Mouse (Mus musculus): Measurements from ENCODE around the gene Ankrd11. TPM values are rescaled to one million over a fixed set of nuclear protein-coding genes. Genes with fewer than 3 reads are reported as not detected.
"Not testable (repeated sequence)": the region's sequence is repeated elsewhere in the genome, so short reads cannot be mapped to it uniquely, and the experiment has no call there.

Gene Ankrd11
- total RNA-seq (2021), result 10 to 100 TPM; 83.6 to 84.5 TPM

DNA sequence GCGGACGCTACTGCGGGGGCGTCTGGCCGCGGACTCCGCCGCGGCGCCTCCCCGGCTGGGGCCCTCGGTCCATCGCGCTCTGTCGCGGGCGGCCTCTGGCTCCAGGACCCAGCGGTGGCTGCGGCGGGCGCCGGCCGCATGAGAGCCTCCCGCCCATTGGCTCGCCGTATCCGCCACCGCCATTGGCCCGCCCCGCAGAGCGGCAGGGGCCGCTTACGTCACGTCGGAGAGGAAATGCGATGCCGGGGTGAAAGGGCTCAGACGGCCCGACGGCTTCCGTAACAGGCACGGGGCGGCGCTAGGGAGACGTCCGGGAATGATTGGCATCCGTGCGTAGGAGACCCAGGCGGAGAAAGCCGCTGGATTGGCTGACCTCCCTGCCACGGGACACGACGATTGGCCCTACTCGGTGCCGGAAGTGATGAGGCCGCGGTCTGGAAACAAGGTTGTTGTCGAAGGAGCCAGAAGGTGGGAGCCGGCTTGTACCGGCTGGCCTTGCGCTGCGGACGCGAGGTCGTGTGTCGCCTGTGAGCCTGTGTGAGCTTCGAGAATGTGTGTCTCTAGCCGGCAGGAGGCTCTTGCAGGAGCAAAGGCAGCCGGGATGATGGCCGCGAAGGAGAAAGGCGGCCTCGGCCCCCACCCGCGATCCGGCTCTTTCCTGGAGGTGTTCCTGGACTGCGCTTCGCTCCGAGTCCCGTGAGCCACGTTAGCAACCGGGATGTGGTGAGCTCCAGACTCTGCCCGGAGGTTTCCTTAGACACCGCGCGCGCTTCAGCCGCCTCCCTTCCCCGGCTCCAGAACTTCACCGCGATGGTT, at the start of gene Ankrd11:
TSS of gene Ankrd11 (minus strand) at position 120 of the 816 bp plus-strand sequence.
- peak; percentile 100 for DNase-seq
- intact Hi-C loops (cut with DNase I), result loop anchor here (1.0 to 5.0 kb wide), 3 partner anchors 22 to 136 kb away; partner anchors contain the start of gene Rpl13

DNA sequence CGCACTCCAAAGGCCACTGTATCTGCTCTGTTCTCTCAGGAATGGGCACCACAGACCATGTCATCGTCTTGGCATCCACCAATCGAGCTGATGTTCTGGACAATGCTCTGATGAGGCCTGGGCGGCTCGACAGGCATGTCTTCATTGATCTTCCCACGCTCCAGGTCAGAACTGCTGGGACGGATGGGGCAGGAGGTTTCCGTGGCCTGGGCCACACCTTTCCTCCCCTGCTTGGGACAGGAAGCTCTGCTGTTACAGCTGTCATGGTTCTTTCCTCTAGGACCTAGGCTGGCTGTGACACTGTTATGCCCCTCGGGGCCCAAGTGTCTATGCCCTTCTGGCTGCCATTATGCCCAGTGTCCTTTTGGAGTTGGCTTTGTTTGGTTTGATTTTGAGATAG, 45.2 kb upstream of the Ankrd11 start:
- no peak for DNase-seq
- intact Hi-C loops (cut with DNase I), result no loop called here

DNA sequence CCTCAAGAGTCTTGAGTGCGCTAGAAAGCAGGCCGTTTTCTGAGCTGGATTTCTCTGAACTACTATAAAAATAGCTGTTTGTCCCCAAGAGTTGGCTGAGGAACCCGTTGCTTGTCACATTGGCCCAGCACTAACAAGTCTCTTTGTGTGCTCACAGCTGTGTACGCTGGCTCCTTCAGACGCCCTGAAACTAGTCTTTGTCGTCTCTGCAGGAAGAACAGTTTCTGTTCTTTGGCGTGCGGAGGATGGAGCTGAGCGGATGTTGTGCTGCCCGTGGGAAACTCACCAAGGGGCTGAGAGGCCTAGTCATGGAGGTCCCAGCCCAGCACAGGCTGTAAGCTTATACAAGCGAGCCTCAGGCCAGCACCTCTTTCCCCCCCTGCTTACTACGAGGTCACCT, 41.5 kb upstream of the Ankrd11 start:
- DNase-seq, result no peak
- intact Hi-C loops (cut with DNase I), result no loop called here

DNA sequence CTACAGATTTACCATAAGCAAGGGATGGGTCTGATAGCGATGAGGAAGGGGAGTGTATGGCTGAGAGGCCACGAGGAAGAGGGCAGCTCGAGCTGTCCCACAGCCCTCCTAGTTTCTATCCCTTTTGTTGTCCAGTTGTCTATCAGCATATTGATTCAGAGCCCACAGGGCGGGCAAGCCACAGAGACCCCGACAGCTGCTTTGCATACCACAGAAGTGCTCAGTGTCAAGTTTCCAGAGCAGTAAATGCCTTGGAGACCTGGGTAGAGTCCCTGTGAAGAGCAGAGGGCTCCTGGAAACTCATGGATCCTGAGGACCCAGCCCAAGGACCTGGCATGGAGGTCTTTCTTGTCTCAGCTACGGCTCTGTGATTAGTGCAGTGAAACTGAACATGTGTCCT, 40.9 kb upstream of the Ankrd11 start:
- intact Hi-C loops (cut with DNase I), result no loop called here
- no peak for DNase-seq

DNA sequence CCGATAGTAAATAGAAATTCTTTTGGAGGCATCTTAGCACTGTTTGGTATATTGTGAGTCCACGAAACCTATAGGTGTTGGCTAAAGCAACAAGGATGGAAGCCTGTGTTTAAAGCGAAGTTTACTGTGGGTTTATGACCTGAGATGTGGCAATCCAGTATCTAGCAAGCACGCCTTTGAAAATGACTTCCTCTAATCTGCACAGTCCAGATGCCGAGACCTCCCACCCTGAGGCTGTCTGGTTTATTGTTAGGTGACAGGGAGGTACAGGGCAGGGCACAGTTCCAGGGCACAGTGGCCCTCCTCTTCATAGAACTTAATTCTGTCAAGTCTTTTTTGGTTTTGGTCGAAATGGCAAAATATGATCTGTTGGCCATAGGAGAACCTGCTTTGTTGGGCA, 35.1 kb upstream of the Ankrd11 start:
- DNase-seq, result no peak
- intact Hi-C loops (cut with DNase I), result no loop called here

DNA sequence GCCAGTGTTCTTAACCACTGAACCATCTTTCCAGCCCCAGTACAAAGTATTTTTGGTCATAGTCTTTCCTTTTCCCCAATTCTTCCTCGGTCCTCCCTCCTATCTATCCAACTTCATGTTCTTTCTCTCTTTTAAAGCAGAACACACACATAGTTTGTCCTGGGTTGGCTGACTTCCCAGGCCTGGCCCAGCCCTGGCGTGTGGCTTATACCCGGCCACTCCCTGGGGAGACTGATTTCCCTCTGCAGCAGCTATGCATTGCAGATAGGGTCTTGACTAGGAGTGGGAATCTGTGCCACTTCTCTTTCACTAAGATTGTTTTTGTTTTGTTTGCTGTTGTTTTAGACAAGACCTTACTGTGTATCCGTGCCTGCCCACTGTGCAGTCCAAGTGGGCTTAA, 29.1 kb upstream of the Ankrd11 start:
- intact Hi-C loops (cut with DNase I), result no loop called here
- peak; percentile 64 to 68 for DNase-seq

DNA sequence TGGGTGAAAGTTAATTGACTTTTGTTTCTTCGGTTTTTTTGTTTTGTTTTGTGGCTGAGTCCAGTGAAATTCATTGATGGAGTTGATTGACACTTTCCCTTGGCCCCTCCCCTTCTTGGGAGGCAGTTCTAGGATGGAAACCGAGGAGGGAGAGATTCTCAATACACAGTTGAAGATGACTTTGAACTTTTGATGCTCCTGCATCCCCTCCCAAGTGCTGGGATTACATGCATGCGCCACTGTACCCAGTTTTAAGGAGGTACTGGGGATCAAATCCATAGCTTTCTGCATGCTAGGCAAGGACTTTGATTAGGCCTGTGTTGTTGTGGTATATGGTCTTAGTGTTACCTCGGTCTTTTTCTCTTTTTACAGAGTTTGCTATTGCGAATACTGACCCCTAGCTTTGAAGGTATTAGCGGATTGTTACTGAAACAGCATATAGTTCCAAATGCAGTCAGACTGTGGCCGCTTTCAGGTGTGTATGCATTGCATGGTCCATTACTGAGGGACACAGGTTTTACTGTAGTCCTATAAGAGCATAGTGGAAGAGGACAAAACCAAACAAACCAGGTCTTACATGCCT, 24.1 kb upstream of the Ankrd11 start:
- intact Hi-C loops (cut with DNase I), result loop anchor here (5.0 kb wide), 1 partner anchor 229 kb away; no protein-coding TSS in a partner anchor
- DNase-seq, result no peak

DNA sequence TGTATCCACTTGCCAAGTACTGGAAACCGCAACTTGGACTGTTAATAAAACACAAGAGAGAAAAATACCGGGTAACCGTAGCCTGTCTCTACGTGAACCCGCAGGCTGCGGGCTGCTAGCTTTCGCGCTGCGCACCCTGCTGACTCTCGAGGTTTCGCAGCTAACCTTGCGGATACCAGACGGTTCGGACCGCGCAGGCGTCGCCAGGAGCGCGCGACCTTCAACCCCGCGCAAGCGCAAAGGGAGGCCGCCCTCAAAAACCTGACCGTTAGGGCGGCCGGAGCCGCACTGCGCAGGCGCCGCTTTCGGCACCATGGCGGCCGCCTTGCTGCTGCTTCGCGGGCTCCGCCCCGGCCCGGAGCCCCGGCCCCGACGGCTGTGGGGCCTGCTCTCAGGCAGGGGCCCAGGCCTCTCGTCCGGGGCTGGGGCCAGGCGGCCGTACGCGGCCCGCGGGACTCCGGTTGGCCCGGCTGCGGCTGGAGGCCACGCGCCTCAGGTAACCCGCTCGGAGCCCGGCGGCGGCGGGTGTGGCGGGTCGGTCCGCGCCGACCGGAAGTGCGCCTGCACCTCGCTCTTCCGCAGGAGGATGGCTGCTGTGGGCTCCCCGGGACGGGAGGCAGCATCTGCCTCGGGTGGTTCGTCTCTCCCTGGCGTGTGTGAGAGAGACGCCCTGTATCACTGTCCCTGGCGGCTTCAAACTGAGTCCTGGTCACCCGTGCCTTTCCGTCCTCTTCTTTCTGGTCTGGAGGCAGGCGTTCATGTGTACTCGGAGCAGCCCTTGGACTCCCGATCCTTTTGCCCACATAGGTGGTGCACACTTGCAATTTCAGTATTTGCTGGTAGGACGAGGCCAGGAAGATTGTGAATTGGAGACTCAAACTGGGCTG, 23.4 kb upstream of the Ankrd11 start:
- DNase-seq, result peak; percentile 97
- intact Hi-C loops (cut with DNase I), result loop anchor here (1.0 to 5.0 kb wide), 3 partner anchors 23 to 228 kb away; partner anchors contain the start of gene Ankrd11

DNA sequence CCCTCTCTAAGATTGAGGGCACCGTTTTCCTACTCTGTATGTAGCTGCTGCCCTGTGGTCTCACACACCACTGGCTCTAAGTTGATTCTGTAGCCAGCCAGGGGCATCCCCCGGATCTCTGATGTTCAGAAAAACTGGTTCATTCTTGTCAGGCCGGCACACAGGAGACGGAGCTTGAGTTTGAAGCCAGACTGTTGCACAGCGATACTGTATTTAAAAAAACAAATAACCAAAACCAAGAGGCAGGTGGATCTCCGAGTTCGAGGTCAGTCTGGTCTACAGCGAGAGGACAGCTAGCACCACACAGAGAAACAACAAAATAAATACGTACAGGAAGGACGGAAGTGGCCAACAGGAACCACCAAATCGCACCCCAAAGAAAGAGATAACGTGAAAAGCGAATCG, 22.7 kb upstream of the Ankrd11 start:
- DNase-seq, result no peak
- intact Hi-C loops (cut with DNase I), result loop anchor here (1.0 to 5.0 kb wide), 3 partner anchors 22 to 228 kb away; partner anchors contain the start of gene Ankrd11

DNA sequence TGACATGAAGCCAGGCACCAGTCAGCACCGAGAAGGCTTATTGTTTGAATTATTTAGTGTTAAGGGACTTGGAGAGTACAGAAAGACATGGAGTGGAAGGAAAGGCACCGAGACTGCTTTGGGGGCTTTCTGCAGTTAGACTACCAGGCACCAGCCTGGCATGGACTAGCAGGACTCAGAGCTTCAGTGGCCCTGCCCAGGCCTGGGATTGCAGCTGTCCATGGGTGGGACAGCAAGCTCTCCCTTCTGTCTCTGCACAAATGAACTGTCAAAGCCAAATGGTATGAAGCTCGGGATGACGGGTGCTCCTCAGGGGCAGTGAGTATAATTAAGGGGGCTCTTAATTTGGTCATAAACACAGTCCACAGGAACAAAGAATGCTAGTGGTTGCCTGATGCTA, 22.0 kb upstream of the Ankrd11 start:
- peak in 1 of 2 experiments; percentile 7 for DNase-seq

DNA sequence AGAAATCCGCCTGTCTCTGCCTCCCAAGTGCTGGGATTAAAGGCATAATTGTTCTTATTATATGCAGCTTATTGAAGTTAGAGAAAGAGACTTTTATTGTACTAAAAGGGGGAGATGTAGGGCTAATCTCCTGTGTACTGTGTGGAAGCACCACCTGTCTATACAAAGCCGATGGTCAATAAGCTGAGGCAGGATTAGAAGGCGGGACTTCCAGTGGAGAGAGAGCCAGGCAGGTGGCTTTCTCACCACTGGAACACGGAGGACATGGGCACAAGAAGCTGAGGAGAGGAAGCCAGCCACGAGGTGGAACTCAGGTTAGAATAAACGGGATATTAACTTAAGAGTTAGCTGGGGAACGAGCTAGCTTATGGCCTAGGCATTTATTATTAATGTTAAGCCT, 20.6 kb upstream of the Ankrd11 start, which contains the start of gene Spg7:
TSS of gene Spg7 (plus strand) at position 222 of the 400 bp plus-strand sequence.
- intact Hi-C loops (cut with DNase I), result no loop called here
- DNase-seq, result no peak

More for the DNA sequence above, 22.0 kb upstream of the Ankrd11 start:
- intact Hi-C loops (cut with DNase I), result loop anchor here (2.0 kb wide), 1 partner anchor 21 kb away; the partner anchor contains the start of gene Ankrd11

DNA sequence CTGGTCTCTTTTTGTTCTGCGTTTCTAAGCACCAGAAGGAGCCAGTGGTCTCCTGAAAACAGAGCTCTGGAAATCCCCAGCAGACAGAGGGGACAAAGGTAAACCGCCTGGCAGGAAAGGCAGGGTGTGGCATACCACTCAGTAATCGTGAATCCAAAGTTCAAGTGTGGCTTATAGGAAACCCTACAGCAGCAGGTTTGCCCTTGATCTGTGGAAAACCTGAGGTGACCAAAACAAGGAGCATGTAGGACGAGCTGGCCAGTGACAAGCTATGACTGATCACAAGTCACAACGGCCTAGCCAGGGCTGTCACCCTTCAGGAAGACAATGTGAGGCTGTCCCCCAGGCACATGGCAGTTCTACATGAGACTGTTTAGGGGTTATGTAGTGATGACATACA, 9.4 kb upstream of the Ankrd11 start:
- intact Hi-C loops (cut with DNase I), result no loop called here
- DNase-seq, result no peak

DNA sequence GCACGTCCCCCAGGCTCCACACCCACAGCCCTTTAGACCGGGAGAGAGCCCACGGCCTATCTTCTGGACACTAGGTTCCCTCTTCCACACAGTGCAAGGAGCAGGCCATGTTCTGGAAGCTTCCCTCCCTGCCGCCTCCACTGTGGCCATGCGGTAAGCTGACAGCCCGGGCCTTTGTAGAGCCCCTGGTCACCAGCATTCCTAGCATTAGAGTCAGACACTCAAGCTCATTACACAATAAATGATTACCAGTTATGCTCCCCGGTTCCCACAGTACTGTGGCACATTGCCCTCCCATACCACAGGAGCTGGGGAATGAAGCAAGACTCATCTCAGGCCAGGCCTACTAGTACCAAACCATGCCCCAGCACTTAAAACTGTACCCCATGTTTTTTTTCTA, 6.3 kb upstream of the Ankrd11 start:
- intact Hi-C loops (cut with DNase I), result no loop called here

DNA sequence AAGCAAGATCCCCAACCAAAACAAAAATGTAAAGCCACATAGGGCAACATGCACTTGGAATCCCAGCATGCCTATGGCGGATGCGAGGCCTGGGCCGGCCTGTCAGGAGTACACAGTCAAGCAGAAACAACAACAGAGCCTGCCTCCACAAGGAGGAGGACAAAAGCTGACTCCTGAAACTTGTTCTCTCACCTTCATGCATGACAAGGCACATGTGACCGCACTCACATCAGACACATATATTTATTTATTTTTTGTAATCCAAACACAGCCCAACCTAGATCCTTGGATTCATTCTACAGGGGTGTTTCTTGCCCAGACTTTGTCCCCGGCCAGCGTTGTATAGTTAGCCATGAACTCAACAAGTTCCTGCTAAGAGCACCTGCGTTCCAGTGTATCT, 5.8 kb upstream of the Ankrd11 start:
- DNase-seq, result no peak
- intact Hi-C loops (cut with DNase I), result no loop called here

More for the DNA sequence above, 6.3 kb upstream of the Ankrd11 start:
- DNase-seq, result no peak

DNA sequence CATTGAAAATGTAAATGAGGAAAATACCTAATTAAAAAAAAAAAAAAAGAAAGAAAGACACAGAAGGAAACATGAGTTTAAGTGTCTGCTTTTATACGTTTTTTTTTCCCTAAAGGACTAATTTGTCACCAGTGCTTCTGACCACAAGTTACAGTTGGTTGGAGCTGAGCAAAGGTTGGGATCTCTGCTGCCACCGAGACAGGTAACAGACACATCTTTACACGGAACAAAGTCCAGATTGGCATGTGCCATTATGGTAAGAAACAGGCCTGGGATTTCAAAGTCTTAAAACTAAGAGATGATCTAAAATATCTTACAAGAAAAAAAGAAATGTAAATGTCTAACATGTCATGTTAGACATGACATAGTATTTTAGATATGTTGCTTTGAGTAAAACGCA, 4.6 kb upstream of the Ankrd11 start:
- no peak for DNase-seq
- intact Hi-C loops (cut with DNase I), result no loop called here

DNA sequence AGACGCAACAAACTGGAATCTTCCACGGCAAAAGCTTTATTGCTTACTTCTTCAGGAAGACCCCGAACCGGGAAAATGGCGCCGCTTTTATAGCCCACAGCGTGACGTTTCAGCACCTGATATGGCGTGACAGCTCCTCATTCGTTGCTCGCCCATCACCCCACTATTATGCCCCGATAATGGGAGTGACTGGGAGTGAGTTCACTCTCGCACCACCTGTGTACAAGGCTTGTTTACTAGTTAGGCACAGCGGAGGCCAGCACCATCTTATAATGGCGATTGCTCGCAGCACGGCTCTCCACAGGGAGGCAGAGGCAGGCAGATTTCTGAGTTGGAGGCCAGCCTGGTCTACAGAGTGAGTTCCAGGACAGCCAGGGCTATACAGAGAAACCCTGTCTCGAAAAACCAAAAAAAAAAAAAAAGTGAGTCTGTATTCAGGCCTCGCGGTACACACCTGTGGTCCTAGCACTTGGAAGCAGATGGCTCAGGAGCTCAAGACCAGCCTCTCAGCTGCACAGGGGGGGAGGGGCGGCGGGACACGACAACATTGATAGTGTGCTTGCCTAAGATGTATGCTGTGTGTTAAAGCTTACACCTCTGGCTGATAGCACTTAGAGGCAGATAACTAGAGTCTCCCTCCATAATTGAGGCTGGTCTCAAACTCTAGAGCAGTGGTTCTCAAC, 2.8 kb upstream of the Ankrd11 start:
- DNase-seq, result not testable (repeated sequence)
- intact Hi-C loops (cut with DNase I), result loop anchor here (5.0 kb wide), 1 partner anchor 57 kb away; the partner anchor contains the start of gene Rpl13

DNA sequence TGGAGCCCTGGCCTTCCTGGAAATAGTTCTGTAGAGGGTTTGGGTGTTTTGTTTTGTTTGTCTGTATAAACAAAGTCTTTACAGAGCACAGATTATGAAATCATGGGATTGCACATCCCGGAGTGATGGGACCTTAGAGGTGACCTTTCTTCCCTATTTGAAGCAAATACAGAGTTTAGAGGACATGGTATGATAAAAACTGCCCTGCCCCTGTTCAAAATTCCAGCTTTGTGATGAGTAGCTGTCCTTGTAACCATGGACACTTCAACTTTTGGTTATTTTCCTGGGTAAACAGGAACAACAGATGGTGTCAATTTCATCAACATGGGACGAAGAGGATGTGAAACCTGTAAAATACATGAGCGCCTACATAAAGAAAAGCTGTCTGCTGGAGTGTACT, 1.9 kb upstream of the Ankrd11 start:
- no peak for DNase-seq
- intact Hi-C loops (cut with DNase I), result loop anchor here (2.0 to 5.0 kb wide), 2 partner anchors 21 to 58 kb away; partner anchors contain the start of gene Rpl13

DNA sequence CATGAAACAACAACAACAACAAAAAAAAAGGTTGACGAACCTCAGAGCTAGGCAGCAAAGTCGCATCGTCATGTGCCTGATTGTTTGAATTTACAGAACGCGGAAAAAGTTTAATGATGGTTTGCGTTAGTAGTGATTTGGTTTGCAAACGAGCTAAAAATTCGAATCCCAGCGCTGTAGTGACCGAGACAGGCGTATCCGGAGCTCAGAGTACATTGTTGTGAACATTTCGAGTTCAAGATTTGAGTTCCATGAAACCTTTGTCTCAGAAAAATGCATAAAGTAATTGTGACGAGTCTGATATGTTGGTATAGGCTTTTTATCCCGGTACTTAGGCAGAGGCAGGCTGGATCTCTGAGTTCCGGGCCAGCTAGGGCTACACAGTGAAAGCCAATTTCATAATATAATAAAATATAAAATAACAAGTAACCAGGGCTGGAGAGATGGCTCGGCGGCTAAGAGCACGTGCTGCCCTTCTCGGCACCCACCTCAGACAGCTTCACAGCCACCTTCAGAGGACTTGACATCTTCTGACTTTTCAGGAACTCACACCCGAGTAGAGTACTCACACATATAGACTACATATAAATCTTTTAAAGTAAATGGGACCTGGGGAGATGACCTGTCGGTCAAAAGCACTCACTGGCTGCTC, 1.0 kb upstream of the Ankrd11 start:
- intact Hi-C loops (cut with DNase I), result loop anchor here (1.0 to 5.0 kb wide), 3 partner anchors 22 to 137 kb away; partner anchors contain the start of gene Rpl13
- DNase-seq, result no peak

DNA sequence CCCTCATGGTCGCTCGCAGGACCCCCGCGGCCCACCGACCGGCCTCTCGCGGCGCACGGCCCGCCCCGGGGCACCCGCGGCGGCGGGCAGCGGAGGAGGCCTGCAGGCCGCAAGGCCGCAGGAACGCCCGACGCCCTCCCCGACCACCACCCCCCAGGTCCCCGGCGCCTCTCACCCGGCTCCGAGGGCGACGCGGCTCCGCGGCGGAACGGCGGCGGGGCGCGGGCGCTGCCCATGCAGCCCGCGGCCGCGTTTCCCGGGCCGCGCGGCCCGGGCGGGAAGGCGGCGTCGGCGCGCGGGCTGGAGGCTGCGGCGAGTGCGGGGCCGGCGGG, 337 bp downstream of the Ankrd11 start:
- intact Hi-C loops (cut with DNase I), result loop anchor here (1.0 to 5.0 kb wide), 3 partner anchors 23 to 135 kb away; partner anchors contain the start of gene Rpl13
- DNase-seq, result no peak

Data from heart, postnatal 10 days (tissue).